ENCODE assay signal across 11 mouse cellular contexts in the genomic region with DNA sequence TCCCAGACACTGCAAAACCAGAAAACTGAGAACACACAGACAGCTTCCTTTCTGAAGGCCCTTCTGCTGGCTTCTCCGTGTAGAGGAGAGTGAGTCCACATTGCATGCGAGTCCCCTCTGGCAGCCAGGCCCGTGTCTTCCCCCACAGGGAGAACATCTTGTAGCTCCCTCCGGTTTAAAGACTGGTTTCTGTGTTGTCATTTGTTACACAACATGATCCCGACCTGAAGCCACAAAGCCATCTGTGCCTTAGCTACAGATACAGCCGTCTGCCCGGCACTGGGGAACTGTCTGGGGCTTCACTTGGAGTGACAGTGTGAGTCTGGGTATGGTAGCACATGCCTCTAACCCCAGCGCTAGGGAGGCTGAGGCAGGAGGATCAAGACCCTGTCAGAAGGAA. TPM values are rescaled to one million over a fixed set of nuclear protein-coding genes. Genes with fewer than 3 reads are reported as not detected.
DNase-seq lines count a peak whose midpoint lies in the region; ATAC-seq and TF ChIP-seq lines count a peak whose summit lies in the region.
"Had no signal": no experiment of that assay in that cellular context is flagged by ENCODE, and none has a peak within 500 bp of the region (broad histone marks: within the 10 kb centered on the region; RNA-seq: fewer than 3 reads in every experiment).

No protein-coding gene starts in this region.

- intact Hi-C loops in gastrocnemius, postnatal 36 days (cut with DNase I), result no loop called here

- H3K9ac ChIP-seq in liver, embryonic 13.5 days, result no peak overlapping the region
- no peak overlapping the region for H3K9ac ChIP-seq in liver, embryonic 12.5 days
- no peak overlapping the region for H3K9ac ChIP-seq in hindbrain, embryonic 14.5 days

- WGBS in liver, embryonic 13.5 days (ENCODE audit: insufficient replicate concordance), result 27% methylated on average over 8 of the region's 8 CpGs
- WGBS in liver, embryonic 12.5 days (ENCODE audit: insufficient replicate concordance), result 32% methylated on average over 8 of the region's 8 CpGs
- WGBS in hindbrain, embryonic 14.5 days, result 50% methylated on average over 8 of the region's 8 CpGs
- 26% methylated on average over 8 of the region's 8 CpGs for WGBS in thymus, adult 2 months

- peaks cover 80% of the 10 kb centered on the region for H3K4me1 ChIP-seq in liver, embryonic 13.5 days (replicated peaks)
- H3K4me1 ChIP-seq in liver, embryonic 12.5 days, result peaks cover 78% of the 10 kb centered on the region
- peaks cover 68% of the 10 kb centered on the region for H3K4me1 ChIP-seq in hindbrain, embryonic 14.5 days (replicated peaks; ENCODE audit: control insufficient read depth, insufficient read depth, low read length)
- peaks cover 35% of the 10 kb centered on the region for H3K4me1 ChIP-seq in thymus, adult 2 months (replicated peaks; ENCODE audit: control insufficient read depth, insufficient read depth, low read length)

- 0 out of 2 replicates have a peak overlapping the region, but pooled peaks have one; percentile 6 for H3K27ac ChIP-seq in liver, embryonic 13.5 days
- no peak overlapping the region for H3K27ac ChIP-seq in liver, embryonic 12.5 days
- 0 out of 2 replicates have a peak overlapping the region, but pooled peaks have one; percentile 11 for H3K27ac ChIP-seq in hindbrain, embryonic 14.5 days
- H3K27ac ChIP-seq in thymus, adult 2 months (ENCODE audit: control insufficient read depth, insufficient read depth, low read length), result no peak overlapping the region
- H3K27ac ChIP-seq: heart, adult 2 months had no signal

- TF ChIP-seq CTCF in thymus, adult 2 months (IDR thresholded peaks at IDR 0.05; ENCODE audit: borderline replicate concordance, control insufficient read depth, extremely low read depth, insufficient read depth, low read length, poor library complexity), result no peak

- no peak for TF ChIP-seq POLR2A in thymus, adult 2 months (IDR thresholded peaks at IDR 0.05; ENCODE audit: control insufficient read depth, extremely low read depth, insufficient read depth, low read length, poor library complexity)

- no peaks in the 10 kb centered on the region for H3K9me3 ChIP-seq in liver, embryonic 13.5 days (replicated peaks)
- no peaks in the 10 kb centered on the region for H3K9me3 ChIP-seq in liver, embryonic 12.5 days (replicated peaks)
- H3K9me3 ChIP-seq in hindbrain, embryonic 14.5 days (ENCODE audit: control insufficient read depth, low read length), result no peaks in the 10 kb centered on the region

- no peaks in the 10 kb centered on the region for H3K27me3 ChIP-seq in liver, embryonic 13.5 days
- H3K27me3 ChIP-seq in liver, embryonic 12.5 days (replicated peaks), result no peaks in the 10 kb centered on the region
- no peaks in the 10 kb centered on the region for H3K27me3 ChIP-seq in hindbrain, embryonic 14.5 days (ENCODE audit: control insufficient read depth, insufficient read depth, low read length)
- H3K27me3 ChIP-seq in thymus, adult 2 months (ENCODE audit: control insufficient read depth, insufficient read depth, low read length), result no peaks in the 10 kb centered on the region

- H3K4me2 ChIP-seq in liver, embryonic 13.5 days, result no peak overlapping the region
- no peak overlapping the region for H3K4me2 ChIP-seq in liver, embryonic 12.5 days
- no peak overlapping the region for H3K4me2 ChIP-seq in hindbrain, embryonic 14.5 days (replicated peaks)

- peak; percentile 14; the same call in 1 of the 2 replicates for ATAC-seq in liver, embryonic 13.5 days (ENCODE audit: low read depth)
- ATAC-seq in liver, embryonic 12.5 days, result no peak
- no peak for ATAC-seq in hindbrain, embryonic 14.5 days (ENCODE audit: low FRiP score)
- ATAC-seq in neutrophil, adult 5-6 weeks (ENCODE audit: extremely low read depth, insufficient number of reproducible peaks, low FRiP score, poor library complexity, severe bottlenecking), result peak; percentile 31; the same call in 1 of the 2 replicates

- H3K36me3 ChIP-seq in liver, embryonic 13.5 days, result no peaks in the 10 kb centered on the region
- H3K36me3 ChIP-seq in liver, embryonic 12.5 days, result 0 out of 2 replicates have a peak, but pooled peaks cover 4% of the 10 kb centered on the region
- no peaks in the 10 kb centered on the region for H3K36me3 ChIP-seq in hindbrain, embryonic 14.5 days (replicated peaks; ENCODE audit: control insufficient read depth, insufficient read depth)
- no peaks in the 10 kb centered on the region for H3K36me3 ChIP-seq in thymus, adult 2 months (ENCODE audit: control insufficient read depth, insufficient read depth, low read length)

- no peak for DNase-seq in liver, embryonic 13.5 days
- DNase-seq in cerebellum, postnatal 10 days, result peak; percentile 39 to 43
- no peak for DNase-seq in hindbrain, embryonic 14.5 days (ENCODE audit: low spot score)
- no peak for DNase-seq in kidney, adult 18-20 months
- DNase-seq in thymus, adult 2 months, result no peak
- DNase-seq in gastrocnemius, postnatal 36 days, result no peak
- DNase-seq: heart, adult 2 months; left cerebral cortex, postnatal 4 days; thymus, postnatal 14 days had no signal

- H3K4me3 ChIP-seq in liver, embryonic 13.5 days (replicated peaks), result no peak overlapping the region
- H3K4me3 ChIP-seq in liver, embryonic 12.5 days, result no peak overlapping the region
- no peak overlapping the region for H3K4me3 ChIP-seq in hindbrain, embryonic 14.5 days (replicated peaks; ENCODE audit: low read length)
- no peak overlapping the region for H3K4me3 ChIP-seq in thymus, adult 2 months (ENCODE audit: control insufficient read depth, insufficient read depth, low read length)
- H3K4me3 ChIP-seq: heart, adult 2 months had no signal

RNA-seq across cellular contexts. Expression of gene Abhd2, which starts 42.1 kb away (rescaled TPM):
- polyA plus RNA-seq in liver, embryonic 13.5 days (2015; fragmentation: Nextera tagmentation; extraction: Ambion mirVana), result 8.2 and 11.9 TPM in 2 replicates
- 9.6 and 10.5 TPM in 2 replicates for polyA plus RNA-seq in liver, embryonic 12.5 days (2016; fragmentation: Nextera tagmentation; extraction: Ambion mirVana)
- polyA plus RNA-seq in hindbrain, embryonic 14.5 days (2014; fragmentation: Nextera tagmentation; extraction: Ambion mirVana), result 25.1 and 26.8 TPM in 2 replicates
- 52.1 and 55.7 TPM in 2 replicates for total RNA-seq in neutrophil, adult 5-6 weeks (2017)
- 32.5 and 34.0 TPM in 2 replicates for polyA plus RNA-seq in thymus, adult 2 months (2012; rRNA removed)
- 1 to 10 TPM; 4.8 to 5.1 TPM for total RNA-seq in gastrocnemius, postnatal 36 days (2021)

Comparison
In these comparisons a context has a peak if more than half of its experiments do, and no peak if none do; other contexts are left out.
1. ATAC-seq: peak in liver, embryonic 13.5 days (single experiment) and neutrophil, adult 5-6 weeks (single experiment); none in liver, embryonic 12.5 days (single experiment) and hindbrain, embryonic 14.5 days (single experiment).
2. H3K27ac ChIP-seq: peak in liver, embryonic 13.5 days (single experiment) and hindbrain, embryonic 14.5 days (single experiment); none in liver, embryonic 12.5 days (single experiment) and thymus, adult 2 months (single experiment).
3. DNase-seq: peak in cerebellum, postnatal 10 days (2 of 2); none in liver, embryonic 13.5 days (single experiment), hindbrain, embryonic 14.5 days (single experiment), kidney, adult 18-20 months (single experiment), thymus, adult 2 months (single experiment) and gastrocnemius, postnatal 36 days (0 of 2).